Mouse (Mus musculus) lung, postnatal 0 days (tissue): ENCODE measurements around the gene Ufc1.

Experiments
- CTCF ChIP-seq: IDR thresholded peaks from 2 replicates; pipeline ENCODE4 v1.5.1; 2016; ENCODE audit warnings: antibody characterized with exemption, mild to moderate bottlenecking
- EP300 ChIP-seq: IDR thresholded peaks from 2 replicates; pipeline ENCODE4 v1.6.1; 2016; ENCODE audit warnings: antibody characterized with exemption, mild to moderate bottlenecking, control low read depth

DNA sequence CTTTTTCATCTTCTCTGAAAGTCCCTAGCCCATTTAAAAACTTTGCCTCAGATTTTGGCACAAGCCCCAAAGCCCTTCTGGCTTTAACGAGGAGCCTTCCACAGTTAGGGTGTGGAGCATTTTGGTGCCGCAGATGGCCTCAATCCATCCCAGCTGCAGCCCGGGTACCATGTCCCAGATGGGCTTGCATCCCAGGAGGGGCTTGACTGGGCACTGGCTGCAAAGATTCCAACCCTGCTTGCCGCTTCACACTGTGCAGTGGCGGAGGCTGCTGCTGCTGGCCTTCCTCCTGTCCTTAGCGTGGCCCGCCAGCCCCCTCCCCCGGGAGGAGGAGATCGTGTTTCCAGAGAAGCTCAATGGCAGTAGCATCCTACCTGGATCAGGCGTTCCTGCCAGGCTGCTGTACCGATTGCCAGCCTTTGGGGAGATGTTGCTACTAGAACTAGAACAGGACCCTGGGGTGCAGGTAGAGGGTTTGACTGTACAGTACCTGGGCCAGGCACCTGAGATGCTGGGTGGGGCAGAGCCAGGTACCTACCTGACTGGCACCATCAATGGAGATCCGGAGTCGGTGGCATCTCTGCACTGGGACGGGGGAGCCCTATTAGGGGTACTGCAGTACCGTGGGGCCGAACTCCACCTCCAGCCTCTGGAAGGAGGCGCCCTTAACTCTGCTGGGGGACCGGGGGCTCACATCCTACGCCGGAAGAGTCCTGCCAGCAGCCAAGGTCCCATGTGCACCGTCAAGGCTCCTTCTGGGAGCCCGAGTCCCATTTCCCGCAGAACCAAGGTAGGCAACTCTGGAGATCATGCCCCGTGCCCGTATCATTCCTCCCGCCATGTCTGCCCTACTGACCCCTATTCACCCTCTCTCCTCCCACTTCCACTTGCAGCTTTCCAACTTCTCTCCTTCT lies 43.9 kb downstream of the Ufc1 start, which contains the start of gene Ndufs2:
- TF ChIP-seq CTCF (no peak), EP300 (no peak)
